Mouse (Mus musculus): ENCODE data around the gene Gria4. TPM values are rescaled to one million over a fixed set of nuclear protein-coding genes. Genes with fewer than 3 reads are reported as not detected.

Gene Gria4
- polyA plus RNA-seq, 1 experiment, result 0.19 TPM

DNA sequence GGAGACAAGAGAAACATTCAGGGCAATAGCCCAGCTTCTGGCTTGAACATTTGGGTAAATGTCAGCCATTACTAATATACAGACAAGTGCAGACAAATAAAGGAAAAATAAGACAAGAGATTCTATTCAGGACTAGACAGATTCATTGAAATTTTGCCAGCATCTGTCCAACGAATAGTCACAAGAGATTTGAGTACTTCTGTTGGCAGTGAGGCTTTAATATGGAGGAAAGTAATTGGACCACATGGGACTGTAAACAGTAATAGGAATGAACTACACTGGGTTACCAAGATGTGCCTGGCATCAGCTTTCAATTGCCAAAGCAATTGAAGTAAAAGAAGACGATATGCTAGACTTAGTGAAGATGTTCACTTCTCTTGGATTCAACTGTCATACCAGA lies 81.9 kb downstream of the Gria4 start:
- no peak for TF ChIP-seq CTCF (IDR thresholded peaks at IDR 0.05; ENCODE audit: extremely low read depth, insufficient read length, insufficient replicate concordance, low read depth, low read length)
- no peak for TF ChIP-seq POLR2A (IDR thresholded peaks at IDR 0.05; ENCODE audit: low read depth, low read length)
- WGBS, result 72% methylated on average over 2 of the region's 2 CpGs
- no peaks in the 10 kb centered on the region for H3K36me3 ChIP-seq (ENCODE audit: control insufficient read depth, insufficient read depth, low read length)
- H3K4me1 ChIP-seq (ENCODE audit: control insufficient read depth, insufficient read depth, insufficient read length, low read length), result no peaks in the 10 kb centered on the region
- H3K27me3 ChIP-seq (ENCODE audit: control insufficient read depth, insufficient read depth, low read length), result no peaks in the 10 kb centered on the region
- no peak overlapping the region for H3K27ac ChIP-seq (ENCODE audit: insufficient read depth, low read depth, low read length)
- H3K4me3 ChIP-seq (ENCODE audit: low read depth, low read length), result no peak overlapping the region

GRCm38 (mm10) chr9:4712367-4712766 lies 83.7 kb downstream of the Gria4 start:
- Histone ChIP-seq H3K4me1 (ENCODE audit: control insufficient read depth, insufficient read depth, insufficient read length, low read length) (no peaks in the 10 kb centered on the region), H3K4me3 (ENCODE audit: low read depth, low read length) (no peak overlapping the region), H3K27me3 (ENCODE audit: control insufficient read depth, insufficient read depth, low read length) (no peaks in the 10 kb centered on the region), H3K36me3 (ENCODE audit: control insufficient read depth, insufficient read depth, low read length) (no peaks in the 10 kb centered on the region), H3K27ac (ENCODE audit: insufficient read depth, low read depth, low read length) (no peak overlapping the region)
- no peak for TF ChIP-seq CTCF (IDR thresholded peaks at IDR 0.05; ENCODE audit: extremely low read depth, insufficient read length, insufficient replicate concordance, low read depth, low read length)
- TF ChIP-seq POLR2A (IDR thresholded peaks at IDR 0.05; ENCODE audit: low read depth, low read length), result no peak

GRCm38 (mm10) chr9:4687149-4687548 lies 108.9 kb downstream of the Gria4 start:
- Histone ChIP-seq H3K27ac (ENCODE audit: insufficient read depth, low read depth, low read length) (no peak overlapping the region), H3K4me1 (ENCODE audit: control insufficient read depth, insufficient read depth, insufficient read length, low read length) (no peaks in the 10 kb centered on the region), H3K36me3 (ENCODE audit: control insufficient read depth, insufficient read depth, low read length) (no peaks in the 10 kb centered on the region), H3K27me3 (ENCODE audit: control insufficient read depth, insufficient read depth, low read length) (no peaks in the 10 kb centered on the region), H3K4me3 (ENCODE audit: low read depth, low read length) (no peak overlapping the region)
- WGBS, result 76% methylated on average over 1 of the region's 1 CpGs
- TF ChIP-seq POLR2A (IDR thresholded peaks at IDR 0.05; ENCODE audit: low read depth, low read length) (no peak), CTCF (IDR thresholded peaks at IDR 0.05; ENCODE audit: extremely low read depth, insufficient read length, insufficient replicate concordance, low read depth, low read length) (no peak)

- 88% methylated on average over 2 of the region's 2 CpGs for WGBS
These were observed 115.8 kb downstream of the Gria4 start for GRCm38 (mm10) chr9:4680244-4680643.

DNA sequence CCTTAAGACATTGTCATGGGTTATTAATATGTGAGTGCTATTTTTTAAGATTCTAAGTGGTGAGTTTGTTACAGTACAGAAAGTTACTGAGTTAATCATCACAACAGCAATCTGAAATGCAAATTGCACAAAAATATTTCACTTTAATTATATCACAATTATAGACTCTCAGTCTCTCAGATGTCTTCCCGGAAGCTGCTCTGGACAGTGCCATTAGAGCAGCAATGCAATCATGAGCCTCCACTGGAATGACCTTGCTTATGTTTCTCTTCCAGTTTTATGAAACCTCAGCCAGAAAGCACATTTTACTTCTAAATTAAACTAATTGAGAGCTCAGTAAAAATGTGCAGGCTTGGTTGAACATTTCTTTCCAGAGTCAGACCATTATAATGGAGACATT lies 116.9 kb downstream of the Gria4 start:
- no peaks in the 10 kb centered on the region for H3K36me3 ChIP-seq (ENCODE audit: control insufficient read depth, insufficient read depth, low read length)
- 84% methylated on average over 1 of the region's 1 CpGs for WGBS
- no peak overlapping the region for H3K27ac ChIP-seq (ENCODE audit: insufficient read depth, low read depth, low read length)
- no peaks in the 10 kb centered on the region for H3K27me3 ChIP-seq (ENCODE audit: control insufficient read depth, insufficient read depth, low read length)
- H3K4me1 ChIP-seq (ENCODE audit: control insufficient read depth, insufficient read depth, insufficient read length, low read length), result no peaks in the 10 kb centered on the region
- TF ChIP-seq POLR2A (IDR thresholded peaks at IDR 0.05; ENCODE audit: low read depth, low read length) (no peak), CTCF (IDR thresholded peaks at IDR 0.05; ENCODE audit: extremely low read depth, insufficient read length, insufficient replicate concordance, low read depth, low read length) (no peak)
- H3K4me3 ChIP-seq (ENCODE audit: low read depth, low read length), result no peak overlapping the region

More at GRCm38 (mm10) chr9:4680244-4680643, 115.8 kb downstream of the Gria4 start:
- Histone ChIP-seq H3K36me3 (ENCODE audit: control insufficient read depth, insufficient read depth, low read length) (no peaks in the 10 kb centered on the region), H3K4me3 (ENCODE audit: low read depth, low read length) (no peak overlapping the region), H3K27me3 (ENCODE audit: control insufficient read depth, insufficient read depth, low read length) (no peaks in the 10 kb centered on the region), H3K27ac (ENCODE audit: insufficient read depth, low read depth, low read length) (no peak overlapping the region), H3K4me1 (ENCODE audit: control insufficient read depth, insufficient read depth, insufficient read length, low read length) (no peaks in the 10 kb centered on the region)
- TF ChIP-seq CTCF (IDR thresholded peaks at IDR 0.05; ENCODE audit: extremely low read depth, insufficient read length, insufficient replicate concordance, low read depth, low read length) (no peak), POLR2A (IDR thresholded peaks at IDR 0.05; ENCODE audit: low read depth, low read length) (no peak)

DNA sequence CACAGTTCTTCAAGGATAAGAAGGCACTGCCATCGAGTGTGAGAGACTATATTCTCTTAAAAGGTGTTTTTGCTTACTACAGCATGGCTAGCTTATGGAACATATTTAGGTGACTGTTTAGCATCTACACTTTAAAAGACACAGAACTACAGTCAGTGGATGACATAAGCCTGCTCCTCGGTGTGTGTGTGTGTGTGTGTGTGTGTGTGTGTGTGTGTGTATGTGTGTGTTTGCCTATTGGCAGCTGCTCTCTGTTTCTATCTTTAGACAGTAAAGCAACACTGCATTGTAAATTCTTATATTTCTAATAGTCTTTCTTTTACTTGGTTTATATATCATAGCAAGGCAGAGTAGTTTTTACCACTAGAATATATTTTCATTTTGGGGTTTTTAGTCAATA lies 130.3 kb downstream of the Gria4 start:
- Histone ChIP-seq H3K4me3 (ENCODE audit: low read depth, low read length) (no peak overlapping the region), H3K36me3 (ENCODE audit: control insufficient read depth, insufficient read depth, low read length) (no peaks in the 10 kb centered on the region), H3K4me1 (ENCODE audit: control insufficient read depth, insufficient read depth, insufficient read length, low read length) (no peaks in the 10 kb centered on the region), H3K27ac (ENCODE audit: insufficient read depth, low read depth, low read length) (no peak overlapping the region), H3K27me3 (ENCODE audit: control insufficient read depth, insufficient read depth, low read length) (no peaks in the 10 kb centered on the region)
- 54% methylated on average over 2 of the region's 2 CpGs for WGBS
- TF ChIP-seq CTCF (IDR thresholded peaks at IDR 0.05; ENCODE audit: extremely low read depth, insufficient read length, insufficient replicate concordance, low read depth, low read length) (no peak), POLR2A (IDR thresholded peaks at IDR 0.05; ENCODE audit: low read depth, low read length) (no peak)

DNA sequence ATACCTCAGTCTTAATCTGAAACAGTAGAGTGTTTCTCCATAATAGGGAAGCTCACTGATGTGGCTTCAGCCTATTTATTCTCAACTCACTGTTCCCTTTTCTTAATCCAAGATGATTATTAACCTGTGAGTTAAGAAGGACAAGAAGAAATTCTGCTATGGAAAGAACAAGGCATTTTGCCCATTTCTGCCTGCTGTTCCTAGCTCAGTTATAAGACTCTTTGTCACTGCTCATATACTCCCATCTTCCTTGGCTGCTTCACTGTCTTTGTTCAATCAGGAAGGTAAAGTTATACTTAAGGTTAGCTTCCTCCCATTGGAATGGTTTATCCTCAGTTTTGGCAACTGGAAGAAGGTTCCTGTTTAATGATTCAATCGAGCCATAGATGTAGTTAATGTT lies 133.6 kb downstream of the Gria4 start:
- WGBS, result 62% methylated on average over 1 of the region's 1 CpGs
- Histone ChIP-seq H3K4me3 (ENCODE audit: low read depth, low read length) (no peak overlapping the region), H3K27me3 (ENCODE audit: control insufficient read depth, insufficient read depth, low read length) (no peaks in the 10 kb centered on the region), H3K4me1 (ENCODE audit: control insufficient read depth, insufficient read depth, insufficient read length, low read length) (no peaks in the 10 kb centered on the region), H3K36me3 (ENCODE audit: control insufficient read depth, insufficient read depth, low read length) (no peaks in the 10 kb centered on the region), H3K27ac (ENCODE audit: insufficient read depth, low read depth, low read length) (no peak overlapping the region)
- TF ChIP-seq POLR2A (IDR thresholded peaks at IDR 0.05; ENCODE audit: low read depth, low read length), result no peak
- TF ChIP-seq CTCF (IDR thresholded peaks at IDR 0.05; ENCODE audit: extremely low read depth, insufficient read length, insufficient replicate concordance, low read depth, low read length), result no peak

- TF ChIP-seq CTCF (IDR thresholded peaks at IDR 0.05; ENCODE audit: extremely low read depth, insufficient read length, insufficient replicate concordance, low read depth, low read length), result no peak
- no peak for TF ChIP-seq POLR2A (IDR thresholded peaks at IDR 0.05; ENCODE audit: low read depth, low read length)
- no peak overlapping the region for H3K4me3 ChIP-seq (ENCODE audit: low read depth, low read length)
- H3K27ac ChIP-seq (ENCODE audit: insufficient read depth, low read depth, low read length), result no peak overlapping the region
- no peaks in the 10 kb centered on the region for H3K27me3 ChIP-seq (ENCODE audit: control insufficient read depth, insufficient read depth, low read length)
- H3K4me1 ChIP-seq (ENCODE audit: control insufficient read depth, insufficient read depth, insufficient read length, low read length), result no peaks in the 10 kb centered on the region
- no peaks in the 10 kb centered on the region for H3K36me3 ChIP-seq (ENCODE audit: control insufficient read depth, insufficient read depth, low read length)
These were observed 137.1 kb downstream of the Gria4 start for GRCm38 (mm10) chr9:4658951-4659350.

All from small intestine, adult 2 months (tissue).